Mouse (Mus musculus): ENCODE measurements around the gene Sept8. TPM values are rescaled to one million over a fixed set of nuclear protein-coding genes. Genes with fewer than 3 reads are reported as not detected.

Gene Sept8
- polyA plus RNA-seq, 1 experiment from 2014 or later = 21.6 TPM

DNA sequence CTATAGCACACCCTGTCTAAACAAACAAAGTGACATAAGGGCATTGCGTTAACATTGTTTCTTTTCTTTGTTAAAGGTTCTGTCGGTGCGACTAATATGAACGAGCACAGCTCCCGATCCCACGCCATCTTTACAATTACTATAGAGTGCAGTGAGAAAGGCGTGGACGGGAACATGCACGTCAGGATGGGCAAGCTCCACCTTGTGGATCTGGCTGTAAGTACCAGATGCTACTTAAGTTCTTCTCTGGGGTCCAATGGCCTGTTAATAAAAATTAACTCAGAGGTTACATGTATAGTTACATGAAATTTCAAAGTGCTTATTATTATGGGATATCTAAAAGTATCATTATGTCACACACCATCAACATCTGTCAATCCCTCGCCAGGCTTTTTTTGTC, 64.1 kb downstream of the Sept8 start:
- no peak for DNase-seq (ENCODE audit: low spot score)
- H3K4me1 ChIP-seq (replicated peaks; ENCODE audit: control insufficient read depth, insufficient read depth, low read length) = no peaks in the 10 kb centered on the region

DNA sequence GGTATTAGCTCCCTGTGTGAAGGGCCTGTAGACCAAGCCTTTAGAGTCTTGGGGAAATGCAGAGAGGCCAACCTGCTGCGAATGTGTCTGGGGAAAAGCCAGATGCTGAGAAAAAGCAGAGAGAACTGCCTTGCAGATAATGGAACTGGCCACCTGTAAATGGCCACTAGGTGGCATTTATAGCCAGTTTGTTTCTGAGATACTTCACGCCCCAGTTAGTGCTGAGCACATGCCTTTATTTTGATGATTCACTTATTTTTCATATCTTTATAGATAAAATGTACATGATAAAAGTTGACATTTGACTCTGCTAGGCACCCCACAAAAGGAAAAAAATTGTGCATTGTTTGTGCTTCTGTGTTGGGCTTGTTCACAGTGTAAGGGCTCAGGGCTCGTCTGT, 65.8 kb downstream of the Sept8 start:
- Histone ChIP-seq H3K4me3 (replicated peaks; ENCODE audit: low read length) (no peak overlapping the region), H3K9me3 (ENCODE audit: control insufficient read depth, low read length) (no peaks in the 10 kb centered on the region), H3K4me2 (replicated peaks) (no peak overlapping the region), H3K27me3 (ENCODE audit: control insufficient read depth, insufficient read depth, low read length) (no peaks in the 10 kb centered on the region), H3K9ac (no peak overlapping the region), H3K36me3 (replicated peaks; ENCODE audit: control insufficient read depth, insufficient read depth) (peaks cover 96% of the 10 kb centered on the region), H3K4me1 (replicated peaks; ENCODE audit: control insufficient read depth, insufficient read depth, low read length) (no peaks in the 10 kb centered on the region), H3K27ac (no peak overlapping the region)
- peak; percentile 50 for DNase-seq (ENCODE audit: low spot score)
- 66% methylated on average over 3 of the region's 3 CpGs for WGBS
- no peak for ATAC-seq (ENCODE audit: low FRiP score)

More for the DNA sequence above, 64.1 kb downstream of the Sept8 start:
- no peaks in the 10 kb centered on the region for H3K9me3 ChIP-seq (ENCODE audit: control insufficient read depth, low read length)
- H3K4me2 ChIP-seq (replicated peaks) = no peak overlapping the region
- H3K27ac ChIP-seq = no peak overlapping the region
- 71% methylated on average over 10 of the region's 10 CpGs for WGBS
- no peaks in the 10 kb centered on the region for H3K27me3 ChIP-seq (ENCODE audit: control insufficient read depth, insufficient read depth, low read length)
- peaks cover 93% of the 10 kb centered on the region for H3K36me3 ChIP-seq (replicated peaks; ENCODE audit: control insufficient read depth, insufficient read depth)
- no peak for ATAC-seq (ENCODE audit: low FRiP score)
- H3K4me3 ChIP-seq (replicated peaks; ENCODE audit: low read length) = no peak overlapping the region
- no peak overlapping the region for H3K9ac ChIP-seq

- H3K4me2 ChIP-seq (replicated peaks) = no peak overlapping the region
- H3K36me3 ChIP-seq (replicated peaks; ENCODE audit: control insufficient read depth, insufficient read depth) = peaks cover 93% of the 10 kb centered on the region
- H3K4me1 ChIP-seq (replicated peaks; ENCODE audit: control insufficient read depth, insufficient read depth, low read length) = no peaks in the 10 kb centered on the region
- no peak overlapping the region for H3K9ac ChIP-seq
- H3K4me3 ChIP-seq (replicated peaks; ENCODE audit: low read length) = no peak overlapping the region
- no peak for ATAC-seq (ENCODE audit: low FRiP score)
- no peak overlapping the region for H3K27ac ChIP-seq
- no peaks in the 10 kb centered on the region for H3K27me3 ChIP-seq (ENCODE audit: control insufficient read depth, insufficient read depth, low read length)
- DNase-seq (ENCODE audit: low spot score) = no peak
- 97% methylated on average over 6 of the region's 6 CpGs for WGBS
- H3K9me3 ChIP-seq (ENCODE audit: control insufficient read depth, low read length) = no peaks in the 10 kb centered on the region
Observed at GRCm38 (mm10) chr11:53585510-53585909, 66.5 kb downstream of the Sept8 start.

DNA sequence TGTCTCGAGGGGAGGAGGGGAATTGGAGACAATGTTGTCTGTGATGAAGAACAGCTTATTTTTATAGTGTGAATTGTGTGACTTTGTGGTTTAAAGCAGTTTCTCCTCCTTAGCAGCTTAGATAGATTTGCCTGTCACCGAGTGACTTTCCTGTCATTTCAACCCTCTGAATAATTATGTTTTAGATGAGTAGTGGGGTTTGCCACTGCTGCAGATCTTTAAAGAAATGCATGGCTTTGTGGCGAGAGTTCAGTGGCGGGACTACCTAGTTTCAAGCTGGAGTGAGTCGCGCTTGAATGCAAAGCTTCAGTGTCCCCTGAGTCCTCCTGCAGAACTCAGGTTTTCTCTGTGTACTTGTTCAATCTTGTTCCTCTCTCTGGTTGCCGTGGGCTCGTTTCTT, 69.2 kb downstream of the Sept8 start:
- Histone ChIP-seq H3K4me3 (replicated peaks; ENCODE audit: low read length) (no peak overlapping the region), H3K4me2 (replicated peaks) (no peak overlapping the region), H3K27ac (no peak overlapping the region), H3K9me3 (ENCODE audit: control insufficient read depth, low read length) (no peaks in the 10 kb centered on the region), H3K36me3 (replicated peaks; ENCODE audit: control insufficient read depth, insufficient read depth) (peaks cover 96% of the 10 kb centered on the region), H3K9ac (no peak overlapping the region), H3K4me1 (replicated peaks; ENCODE audit: control insufficient read depth, insufficient read depth, low read length) (no peaks in the 10 kb centered on the region), H3K27me3 (ENCODE audit: control insufficient read depth, insufficient read depth, low read length) (no peaks in the 10 kb centered on the region)
- no peak for ATAC-seq (ENCODE audit: low FRiP score)
- no peak for DNase-seq (ENCODE audit: low spot score)
- WGBS = 81% methylated on average over 8 of the region's 8 CpGs

GRCm38 (mm10) chr11:53590368-53590768, 71.3 kb downstream of the Sept8 start:
- Histone ChIP-seq H3K36me3 (replicated peaks; ENCODE audit: control insufficient read depth, insufficient read depth) (peaks cover 96% of the 10 kb centered on the region), H3K4me3 (replicated peaks; ENCODE audit: low read length) (no peak overlapping the region), H3K9me3 (ENCODE audit: control insufficient read depth, low read length) (no peaks in the 10 kb centered on the region), H3K9ac (no peak overlapping the region), H3K4me2 (replicated peaks) (no peak overlapping the region), H3K27ac (no peak overlapping the region), H3K27me3 (ENCODE audit: control insufficient read depth, insufficient read depth, low read length) (no peaks in the 10 kb centered on the region), H3K4me1 (replicated peaks; ENCODE audit: control insufficient read depth, insufficient read depth, low read length) (no peaks in the 10 kb centered on the region)
- DNase-seq (ENCODE audit: low spot score) = peak; percentile 47
- WGBS = 43% methylated on average over 15 of the region's 15 CpGs
- ATAC-seq (ENCODE audit: low FRiP score) = no peak

- H3K9ac ChIP-seq = no peak overlapping the region
- H3K27me3 ChIP-seq (ENCODE audit: control insufficient read depth, insufficient read depth, low read length) = no peaks in the 10 kb centered on the region
- no peak for DNase-seq (ENCODE audit: low spot score)
- H3K4me1 ChIP-seq (replicated peaks; ENCODE audit: control insufficient read depth, insufficient read depth, low read length) = no peaks in the 10 kb centered on the region
- H3K4me2 ChIP-seq (replicated peaks) = no peak overlapping the region
- H3K4me3 ChIP-seq (replicated peaks; ENCODE audit: low read length) = no peak overlapping the region
- H3K36me3 ChIP-seq (replicated peaks; ENCODE audit: control insufficient read depth, insufficient read depth) = peaks cover 93% of the 10 kb centered on the region
- no peak for ATAC-seq (ENCODE audit: low FRiP score)
- 94% methylated on average over 5 of the region's 5 CpGs for WGBS
- no peaks in the 10 kb centered on the region for H3K9me3 ChIP-seq (ENCODE audit: control insufficient read depth, low read length)
- H3K27ac ChIP-seq = no peak overlapping the region
Observed at GRCm38 (mm10) chr11:53591116-53591515, 72.1 kb downstream of the Sept8 start.

Other genes with a start within 250 kb of the Sept8 start
- 51.5 and 52.7 TPM in 2 replicates for gene Hspa4, start 218.8 kb upstream of the Sept8 start, polyA plus RNA-seq (2014; fragmentation: Nextera tagmentation; extraction: Ambion mirVana)
- 13.9 and 14.9 TPM in 2 replicates for gene Zcchc10, start 194.6 kb upstream of the Sept8 start, polyA plus RNA-seq (2014; fragmentation: Nextera tagmentation; extraction: Ambion mirVana)
- gene Aff4, start 168.4 kb upstream of the Sept8 start, polyA plus RNA-seq (2014; fragmentation: Nextera tagmentation; extraction: Ambion mirVana) = 80.1 and 90.6 TPM in 2 replicates
- not detected in 2 replicates for gene Leap2, start 96.1 kb upstream of the Sept8 start, polyA plus RNA-seq (2014; fragmentation: Nextera tagmentation; extraction: Ambion mirVana)
- gene Uqcrq, start 88.4 kb upstream of the Sept8 start, polyA plus RNA-seq (2014; fragmentation: Nextera tagmentation; extraction: Ambion mirVana) = 751 and 866 TPM in 2 replicates
- 3.1 and 3.2 TPM in 2 replicates for gene Gdf9, start 88.2 kb upstream of the Sept8 start, polyA plus RNA-seq (2014; fragmentation: Nextera tagmentation; extraction: Ambion mirVana)
- gene Gm10447, start 62.1 kb upstream of the Sept8 start, polyA plus RNA-seq (2014; fragmentation: Nextera tagmentation; extraction: Ambion mirVana) = 0.11 TPM in 1 of 2 replicates, not detected in the other
- 2.5 and 3.5 TPM in 2 replicates for gene Shroom1, start 62.1 kb upstream of the Sept8 start, polyA plus RNA-seq (2014; fragmentation: Nextera tagmentation; extraction: Ambion mirVana)
- not detected in 2 replicates for gene Gm9837, start 48.8 kb upstream of the Sept8 start, polyA plus RNA-seq (2014; fragmentation: Nextera tagmentation; extraction: Ambion mirVana)
- 0.36 TPM in 1 of 2 replicates, not detected in the other for gene Gm9945, start 39.1 kb upstream of the Sept8 start, polyA plus RNA-seq (2014; fragmentation: Nextera tagmentation; extraction: Ambion mirVana)
- 1.3 and 1.4 TPM in 2 replicates for gene Sowaha, start 39.0 kb upstream of the Sept8 start, polyA plus RNA-seq (2014; fragmentation: Nextera tagmentation; extraction: Ambion mirVana)
- gene Kif3a, start 48.1 kb downstream of the Sept8 start, polyA plus RNA-seq (2014; fragmentation: Nextera tagmentation; extraction: Ambion mirVana) = 278 and 302 TPM in 2 replicates
- 8.3 and 8.5 TPM in 2 replicates for gene Il4, start 99.4 kb downstream of the Sept8 start, polyA plus RNA-seq (2014; fragmentation: Nextera tagmentation; extraction: Ambion mirVana)
- not detected in 2 replicates for gene Il13, start 115.4 kb downstream of the Sept8 start, polyA plus RNA-seq (2014; fragmentation: Nextera tagmentation; extraction: Ambion mirVana)
- gene Rad50, start 188.1 kb downstream of the Sept8 start, polyA plus RNA-seq (2014; fragmentation: Nextera tagmentation; extraction: Ambion mirVana) = 10.7 and 10.8 TPM in 2 replicates
- gene Il5, start 201.5 kb downstream of the Sept8 start, polyA plus RNA-seq (2014; fragmentation: Nextera tagmentation; extraction: Ambion mirVana) = not detected in 2 replicates